Mouse (Mus musculus) leukemia stem cell, adult 10-12 weeks (primary cell): Measurements from ENCODE around the gene Mchr1. TPM values are rescaled to one million over a fixed set of nuclear protein-coding genes. Genes with fewer than 3 reads are reported as not detected.

Experiments
- polyA plus RNA-seq: library from polyadenylated mRNA; stranded (reverse); fragments of >175 nt; gene quantifications from 2 replicates; pipeline ENCODE4 v1.2.3, GENCODE M21; 2012; ENCODE audit warnings: low replicate concordance

The Mchr1 gene
- not detected in 2 replicates for polyA plus RNA-seq

GRCm38 (mm10) chr15:81235086-81235920 is at the start of gene Mchr1:
Gene Mchr1, plus strand, starts transcription at chr15:81235499.

GRCm38 (mm10) chr15:81190630-81191178 is 44.6 kb upstream of the Mchr1 start, which contains the start of gene Mrtfa:
Gene Mrtfa, minus strand, starts transcription at chr15:81190757.

Other genes with a start within 250 kb of the Mchr1 start
- gene Mrtfa, start 44.7 kb upstream of the Mchr1 start, polyA plus RNA-seq, result 45.3 and 47.5 TPM in 2 replicates
- gene Slc25a17, start 125.3 kb downstream of the Mchr1 start, polyA plus RNA-seq, result 3.2 and 4.3 TPM in 2 replicates
- 65.5 and 67.3 TPM in 2 replicates for gene St13, start 164.6 kb downstream of the Mchr1 start, polyA plus RNA-seq
- 0.30 and 1.0 TPM in 2 replicates for gene Xpnpep3, start 164.6 kb downstream of the Mchr1 start, polyA plus RNA-seq
- not detected in 2 replicates for gene Dnajb7, start 172.8 kb downstream of the Mchr1 start, polyA plus RNA-seq
- 0.99 and 7.9 TPM in 2 replicates for gene Rbx1, start 230.8 kb downstream of the Mchr1 start, polyA plus RNA-seq